Mouse (Mus musculus) 416B (cell line): ENCODE data around the gene Tkfc.

Source experiments
- DNase-seq: peaks from one replicate; pipeline ENCODE4 v3.0.0; 2011; ENCODE audit warnings: low read depth

The Tkfc gene

GRCm38 (mm10) chr19:10587231-10587630 is 18.2 kb downstream of the Tkfc start:
- peak; percentile 78 for DNase-seq

GRCm38 (mm10) chr19:10585112-10585511 is 20.3 kb downstream of the Tkfc start:
- no peak for DNase-seq

- no peak for DNase-seq
Observed at GRCm38 (mm10) chr19:10583550-10584146, 21.8 kb downstream of the Tkfc start.

- no peak for DNase-seq
Observed at GRCm38 (mm10) chr19:10581984-10582383, 23.5 kb downstream of the Tkfc start.

- DNase-seq: no peak
Observed at GRCm38 (mm10) chr19:10580761-10581160, 24.7 kb downstream of the Tkfc start.

- no peak for DNase-seq
Observed at GRCm38 (mm10) chr19:10580102-10580501, 25.4 kb downstream of the Tkfc start.

- peak; percentile 98 for DNase-seq
Observed at GRCm38 (mm10) chr19:10576690-10577561, 28.5 kb downstream of the Tkfc start, which contains the start of the genes Cyb561a3 and Tmem138. Gene Cyb561a3 (plus strand): TSS chr19:10577172. Gene Tmem138 (minus strand): TSS chr19:10577362.

- DNase-seq: peak; percentile 39
Observed at GRCm38 (mm10) chr19:10569627-10570026, 35.8 kb downstream of the Tkfc start.

GRCm38 (mm10) chr19:10565217-10565616 is 40.2 kb downstream of the Tkfc start:
- peak; percentile 37 for DNase-seq

GRCm38 (mm10) chr19:10564278-10564677 is 41.2 kb downstream of the Tkfc start:
- no peak for DNase-seq

- DNase-seq: no peak
Observed at GRCm38 (mm10) chr19:10562351-10562750, 43.1 kb downstream of the Tkfc start.

- peak; percentile 64 for DNase-seq
Observed at GRCm38 (mm10) chr19:10561558-10562314, 43.7 kb downstream of the Tkfc start.

GRCm38 (mm10) chr19:10560108-10560507 is 45.3 kb downstream of the Tkfc start:
- DNase-seq: peak; percentile 56

- DNase-seq: peak; percentile 60
Observed at GRCm38 (mm10) chr19:10557837-10558375, 47.5 kb downstream of the Tkfc start.

GRCm38 (mm10) chr19:10557430-10557829 is 48.0 kb downstream of the Tkfc start:
- DNase-seq: no peak

GRCm38 (mm10) chr19:10557001-10557400 is 48.5 kb downstream of the Tkfc start:
- no peak for DNase-seq

- DNase-seq: peak; percentile 80
Observed at GRCm38 (mm10) chr19:10555624-10556510, 49.6 kb downstream of the Tkfc start, which contains the start of gene Tmem216. Gene Tmem216 (minus strand): TSS chr19:10556238.

GRCm38 (mm10) chr19:10539454-10539853 is 66.0 kb downstream of the Tkfc start:
- DNase-seq: no peak
